Mouse (Mus musculus): ENCODE measurements around the gene Gm21454. TPM values are rescaled to one million over a fixed set of nuclear protein-coding genes. Genes with fewer than 3 reads are reported as not detected.
"Not testable (repeated sequence)": the region's sequence is repeated elsewhere in the genome, so short reads cannot be mapped to it uniquely, and the experiment has no call there.

The Gm21454 gene
- not detected in 2 replicates for polyA plus RNA-seq (2014; fragmentation: Nextera tagmentation; extraction: Ambion mirVana)

GRCm38 (mm10) chrY:13252091-13252490 lies at the start of gene Gm21454, which contains the start of gene Gm21440:
TSS of gene Gm21454 (plus strand) at chrY:13252442.
TSS of gene Gm21440 (plus strand) at chrY:13252391.
- not testable (repeated sequence) for ATAC-seq (ENCODE audit: low read depth); H3K4me1 ChIP-seq (ENCODE audit: control insufficient read depth, insufficient read depth, low read length); H3K9me3 ChIP-seq (ENCODE audit: control insufficient read depth, low read length); H3K4me3 ChIP-seq (ENCODE audit: low read depth, low read length); H3K4me2 ChIP-seq (ENCODE audit: low read depth, low read length); DNase-seq (ENCODE audit: low spot score); H3K9ac ChIP-seq (ENCODE audit: low read depth, low read length); H3K27me3 ChIP-seq (replicated peaks; ENCODE audit: control insufficient read depth, insufficient read depth, low read length); H3K36me3 ChIP-seq (ENCODE audit: control insufficient read depth, insufficient read depth, low read length); H3K27ac ChIP-seq (replicated peaks; ENCODE audit: low read depth, low read length)

GRCm38 (mm10) chrY:13223828-13224227 lies 28.4 kb upstream of the Gm21454 start, which contains the start of gene Gm21828:
TSS of gene Gm21828 (minus strand) at chrY:13223928.
- not testable (repeated sequence) for H3K4me1 ChIP-seq (ENCODE audit: control insufficient read depth, insufficient read depth, low read length); H3K4me3 ChIP-seq (ENCODE audit: low read depth, low read length); H3K9me3 ChIP-seq (ENCODE audit: control insufficient read depth, low read length); H3K36me3 ChIP-seq (ENCODE audit: control insufficient read depth, insufficient read depth, low read length); ATAC-seq (ENCODE audit: low read depth); H3K9ac ChIP-seq (ENCODE audit: low read depth, low read length); H3K27me3 ChIP-seq (replicated peaks; ENCODE audit: control insufficient read depth, insufficient read depth, low read length); H3K27ac ChIP-seq (replicated peaks; ENCODE audit: low read depth, low read length); H3K4me2 ChIP-seq (ENCODE audit: low read depth, low read length); DNase-seq (ENCODE audit: low spot score)
- no CpG with 5 or more reads among the region's 3 CpGs for WGBS

GRCm38 (mm10) chrY:13348963-13349362 lies 96.7 kb downstream of the Gm21454 start, which contains the start of gene Gm21725:
TSS of gene Gm21725 (minus strand) at chrY:13349063.
- not testable (repeated sequence) for H3K4me3 ChIP-seq (ENCODE audit: low read depth, low read length); H3K9me3 ChIP-seq (ENCODE audit: control insufficient read depth, low read length); ATAC-seq (ENCODE audit: low read depth); H3K4me1 ChIP-seq (ENCODE audit: control insufficient read depth, insufficient read depth, low read length); H3K27ac ChIP-seq (replicated peaks; ENCODE audit: low read depth, low read length); H3K27me3 ChIP-seq (replicated peaks; ENCODE audit: control insufficient read depth, insufficient read depth, low read length); H3K4me2 ChIP-seq (ENCODE audit: low read depth, low read length); H3K9ac ChIP-seq (ENCODE audit: low read depth, low read length); DNase-seq (ENCODE audit: low spot score); H3K36me3 ChIP-seq (ENCODE audit: control insufficient read depth, insufficient read depth, low read length)
- no CpG with 5 or more reads among the region's 3 CpGs for WGBS

Other genes starting within 250 kb of the Gm21454 start
- gene Gm20807, start 209.6 kb upstream of the Gm21454 start, polyA plus RNA-seq (2014; fragmentation: Nextera tagmentation; extraction: Ambion mirVana) = not detected in 2 replicates
- gene Gm21891, start 119.0 kb upstream of the Gm21454 start, polyA plus RNA-seq (2014; fragmentation: Nextera tagmentation; extraction: Ambion mirVana) = not detected in 2 replicates
- gene Gm21425, start 90.5 kb upstream of the Gm21454 start, polyA plus RNA-seq (2014; fragmentation: Nextera tagmentation; extraction: Ambion mirVana) = not detected in 2 replicates
- not detected in 2 replicates for gene Gm21828, start 28.5 kb upstream of the Gm21454 start, polyA plus RNA-seq (2014; fragmentation: Nextera tagmentation; extraction: Ambion mirVana)
- gene Gm21440, start 51 bp upstream of the Gm21454 start, polyA plus RNA-seq (2014; fragmentation: Nextera tagmentation; extraction: Ambion mirVana) = not detected in 2 replicates
- gene Gm21725, start 96.6 kb downstream of the Gm21454 start, polyA plus RNA-seq (2014; fragmentation: Nextera tagmentation; extraction: Ambion mirVana) = not detected in 2 replicates
- not detected in 2 replicates for gene Gm21866, start 213.1 kb downstream of the Gm21454 start, polyA plus RNA-seq (2014; fragmentation: Nextera tagmentation; extraction: Ambion mirVana)
- not detected in 2 replicates for gene Gm20773, start 241.6 kb downstream of the Gm21454 start, polyA plus RNA-seq (2014; fragmentation: Nextera tagmentation; extraction: Ambion mirVana)

Measured in embryonic facial prominence, embryonic 14.5 days (tissue).